Mouse (Mus musculus): ENCODE results near the gene Bcl2l12. TPM values are rescaled to one million over a fixed set of nuclear protein-coding genes. Genes with fewer than 3 reads are reported as not detected.

The Bcl2l12 gene
- polyA plus RNA-seq (2014; fragmentation: Nextera tagmentation; extraction: Ambion mirVana): 41.0 and 43.2 TPM in 2 replicates

- peak within 1 kb of the TSS; percentile 89 for H3K9ac ChIP-seq (ENCODE audit: low read depth, low read length)
- H3K27me3 ChIP-seq (ENCODE audit: control insufficient read depth, insufficient read depth, low read length): no peaks in the 10 kb centered on the region
- WGBS (ENCODE audit: insufficient replicate concordance): 2% methylated on average over 18 of the region's 18 CpGs
- H3K9me3 ChIP-seq (replicated peaks; ENCODE audit: control insufficient read depth, low read length): no peaks in the 10 kb centered on the region
- peaks cover 37% of the 10 kb centered on the region for H3K36me3 ChIP-seq (ENCODE audit: control insufficient read depth, insufficient read depth, low read length)
- H3K4me1 ChIP-seq (ENCODE audit: control insufficient read depth, insufficient read depth, low read length): peaks cover 27% of the 10 kb centered on the region
- H3K4me2 ChIP-seq: peak within 1 kb of the TSS; percentile 97
- H3K27ac ChIP-seq (ENCODE audit: low read depth, low read length): peak within 1 kb of the TSS; percentile 86
- ATAC-seq (replicated peaks; ENCODE audit: insufficient number of reproducible peaks, low FRiP score, low TSS enrichment): no peak
- H3K4me3 ChIP-seq (ENCODE audit: low read depth, low read length): peak within 1 kb of the TSS; percentile 71
Observed at GRCm38 (mm10) chr7:44998501-44998955, at the start of gene Bcl2l12. Gene Bcl2l12, minus strand, starts transcription at chr7:44998712.

GRCm38 (mm10) chr7:45047491-45047890 lies 49.0 kb upstream of the Bcl2l12 start:
- Histone ChIP-seq H3K36me3 (ENCODE audit: control insufficient read depth, insufficient read depth, low read length) (peaks cover 67% of the 10 kb centered on the region), H3K27me3 (ENCODE audit: control insufficient read depth, insufficient read depth, low read length) (no peaks in the 10 kb centered on the region), H3K9me3 (replicated peaks; ENCODE audit: control insufficient read depth, low read length) (no peaks in the 10 kb centered on the region), H3K4me3 (ENCODE audit: low read depth, low read length) (no peak overlapping the region), H3K4me1 (ENCODE audit: control insufficient read depth, insufficient read depth, low read length) (peaks cover 5% of the 10 kb centered on the region; the same call in 1 of the 2 replicates), H3K4me2 (no peak overlapping the region), H3K9ac (ENCODE audit: low read depth, low read length) (no peak overlapping the region), H3K27ac (ENCODE audit: low read depth, low read length) (no peak overlapping the region)
- 93% methylated on average over 14 of the region's 14 CpGs for WGBS (ENCODE audit: insufficient replicate concordance)
- no peak for ATAC-seq (replicated peaks; ENCODE audit: insufficient number of reproducible peaks, low FRiP score, low TSS enrichment)

- no peaks in the 10 kb centered on the region for H3K27me3 ChIP-seq (ENCODE audit: control insufficient read depth, insufficient read depth, low read length)
- no peak overlapping the region for H3K4me2 ChIP-seq
- peaks cover 5% of the 10 kb centered on the region; the same call in 1 of the 2 replicates for H3K4me1 ChIP-seq (ENCODE audit: control insufficient read depth, insufficient read depth, low read length)
- no peak overlapping the region for H3K9ac ChIP-seq (ENCODE audit: low read depth, low read length)
- H3K27ac ChIP-seq (ENCODE audit: low read depth, low read length): no peak overlapping the region
- 93% methylated on average over 26 of the region's 26 CpGs for whole genome bisulfite sequencing (ENCODE audit: insufficient replicate concordance)
- no peak for ATAC-seq (replicated peaks; ENCODE audit: insufficient number of reproducible peaks, low FRiP score, low TSS enrichment)
- no peaks in the 10 kb centered on the region for H3K9me3 ChIP-seq (replicated peaks; ENCODE audit: control insufficient read depth, low read length)
- H3K4me3 ChIP-seq (ENCODE audit: low read depth, low read length): no peak overlapping the region
- peaks cover 73% of the 10 kb centered on the region for H3K36me3 ChIP-seq (ENCODE audit: control insufficient read depth, insufficient read depth, low read length)
Observed at GRCm38 (mm10) chr7:45046853-45047350, 48.4 kb upstream of the Bcl2l12 start.

- 96% methylated on average over 22 of the region's 22 CpGs for WGBS (ENCODE audit: insufficient replicate concordance)
Observed at GRCm38 (mm10) chr7:45045741-45046140, 47.2 kb upstream of the Bcl2l12 start.

GRCm38 (mm10) chr7:45043307-45043706 lies 44.8 kb upstream of the Bcl2l12 start:
- H3K9ac ChIP-seq (ENCODE audit: low read depth, low read length): no peak overlapping the region
- no peak for ATAC-seq (replicated peaks; ENCODE audit: insufficient number of reproducible peaks, low FRiP score, low TSS enrichment)
- H3K4me2 ChIP-seq: no peak overlapping the region
- WGBS (ENCODE audit: insufficient replicate concordance): 94% methylated on average over 13 of the region's 14 CpGs
- H3K4me3 ChIP-seq (ENCODE audit: low read depth, low read length): no peak overlapping the region
- no peaks in the 10 kb centered on the region for H3K27me3 ChIP-seq (ENCODE audit: control insufficient read depth, insufficient read depth, low read length)
- H3K9me3 ChIP-seq (replicated peaks; ENCODE audit: control insufficient read depth, low read length): no peaks in the 10 kb centered on the region
- no peaks in the 10 kb centered on the region for H3K4me1 ChIP-seq (ENCODE audit: control insufficient read depth, insufficient read depth, low read length)
- H3K27ac ChIP-seq (ENCODE audit: low read depth, low read length): no peak overlapping the region
- H3K36me3 ChIP-seq (ENCODE audit: control insufficient read depth, insufficient read depth, low read length): peaks cover 77% of the 10 kb centered on the region

More at GRCm38 (mm10) chr7:45045741-45046140, 47.2 kb upstream of the Bcl2l12 start:
- no peaks in the 10 kb centered on the region for H3K27me3 ChIP-seq (ENCODE audit: control insufficient read depth, insufficient read depth, low read length)
- H3K9me3 ChIP-seq (replicated peaks; ENCODE audit: control insufficient read depth, low read length): no peaks in the 10 kb centered on the region
- no peaks in the 10 kb centered on the region for H3K4me1 ChIP-seq (ENCODE audit: control insufficient read depth, insufficient read depth, low read length)
- no peak overlapping the region for H3K4me3 ChIP-seq (ENCODE audit: low read depth, low read length)
- no peak for ATAC-seq (replicated peaks; ENCODE audit: insufficient number of reproducible peaks, low FRiP score, low TSS enrichment)
- no peak overlapping the region for H3K27ac ChIP-seq (ENCODE audit: low read depth, low read length)
- H3K4me2 ChIP-seq: no peak overlapping the region
- peaks cover 76% of the 10 kb centered on the region for H3K36me3 ChIP-seq (ENCODE audit: control insufficient read depth, insufficient read depth, low read length)
- H3K9ac ChIP-seq (ENCODE audit: low read depth, low read length): no peak overlapping the region

GRCm38 (mm10) chr7:45040851-45041250 lies 42.3 kb upstream of the Bcl2l12 start:
- Histone ChIP-seq H3K9ac (ENCODE audit: low read depth, low read length) (no peak overlapping the region), H3K36me3 (ENCODE audit: control insufficient read depth, insufficient read depth, low read length) (peaks cover 76% of the 10 kb centered on the region), H3K27me3 (ENCODE audit: control insufficient read depth, insufficient read depth, low read length) (no peaks in the 10 kb centered on the region), H3K9me3 (replicated peaks; ENCODE audit: control insufficient read depth, low read length) (no peaks in the 10 kb centered on the region), H3K4me3 (ENCODE audit: low read depth, low read length) (no peak overlapping the region), H3K4me1 (ENCODE audit: control insufficient read depth, insufficient read depth, low read length) (no peaks in the 10 kb centered on the region), H3K27ac (ENCODE audit: low read depth, low read length) (no peak overlapping the region), H3K4me2 (no peak overlapping the region)
- WGBS (ENCODE audit: insufficient replicate concordance): 85% methylated on average over 9 of the region's 9 CpGs
- ATAC-seq (replicated peaks; ENCODE audit: insufficient number of reproducible peaks, low FRiP score, low TSS enrichment): no peak

- WGBS (ENCODE audit: insufficient replicate concordance): 93% methylated on average over 9 of the region's 9 CpGs
- Histone ChIP-seq H3K4me2 (no peak overlapping the region), H3K27ac (ENCODE audit: low read depth, low read length) (no peak overlapping the region), H3K36me3 (ENCODE audit: control insufficient read depth, insufficient read depth, low read length) (peaks cover 80% of the 10 kb centered on the region), H3K9ac (ENCODE audit: low read depth, low read length) (no peak overlapping the region), H3K4me3 (ENCODE audit: low read depth, low read length) (no peak overlapping the region), H3K4me1 (ENCODE audit: control insufficient read depth, insufficient read depth, low read length) (no peaks in the 10 kb centered on the region), H3K27me3 (ENCODE audit: control insufficient read depth, insufficient read depth, low read length) (no peaks in the 10 kb centered on the region), H3K9me3 (replicated peaks; ENCODE audit: control insufficient read depth, low read length) (no peaks in the 10 kb centered on the region)
- ATAC-seq (replicated peaks; ENCODE audit: insufficient number of reproducible peaks, low FRiP score, low TSS enrichment): no peak
Observed at GRCm38 (mm10) chr7:45038411-45038810, 39.9 kb upstream of the Bcl2l12 start.

GRCm38 (mm10) chr7:45037720-45038361 lies 39.3 kb upstream of the Bcl2l12 start:
- Histone ChIP-seq H3K9ac (ENCODE audit: low read depth, low read length) (no peak overlapping the region), H3K36me3 (ENCODE audit: control insufficient read depth, insufficient read depth, low read length) (peaks cover 80% of the 10 kb centered on the region), H3K27ac (ENCODE audit: low read depth, low read length) (no peak overlapping the region), H3K4me1 (ENCODE audit: control insufficient read depth, insufficient read depth, low read length) (no peaks in the 10 kb centered on the region), H3K9me3 (replicated peaks; ENCODE audit: control insufficient read depth, low read length) (no peaks in the 10 kb centered on the region), H3K4me3 (ENCODE audit: low read depth, low read length) (no peak overlapping the region), H3K27me3 (ENCODE audit: control insufficient read depth, insufficient read depth, low read length) (no peaks in the 10 kb centered on the region), H3K4me2 (no peak overlapping the region)
- no peak for ATAC-seq (replicated peaks; ENCODE audit: insufficient number of reproducible peaks, low FRiP score, low TSS enrichment)
- 71% methylated on average over 7 of the region's 7 CpGs for WGBS (ENCODE audit: insufficient replicate concordance)

GRCm38 (mm10) chr7:45036702-45037101 lies 38.2 kb upstream of the Bcl2l12 start:
- 85% methylated on average over 11 of the region's 11 CpGs for WGBS (ENCODE audit: insufficient replicate concordance)
- H3K36me3 ChIP-seq (ENCODE audit: control insufficient read depth, insufficient read depth, low read length): peaks cover 79% of the 10 kb centered on the region

More at GRCm38 (mm10) chr7:45036702-45037101, 38.2 kb upstream of the Bcl2l12 start:
- no peaks in the 10 kb centered on the region for H3K9me3 ChIP-seq (replicated peaks; ENCODE audit: control insufficient read depth, low read length)
- H3K27ac ChIP-seq (ENCODE audit: low read depth, low read length): no peak overlapping the region
- ATAC-seq (replicated peaks; ENCODE audit: insufficient number of reproducible peaks, low FRiP score, low TSS enrichment): no peak
- no peak overlapping the region for H3K9ac ChIP-seq (ENCODE audit: low read depth, low read length)
- H3K4me1 ChIP-seq (ENCODE audit: control insufficient read depth, insufficient read depth, low read length): no peaks in the 10 kb centered on the region
- no peaks in the 10 kb centered on the region for H3K27me3 ChIP-seq (ENCODE audit: control insufficient read depth, insufficient read depth, low read length)
- H3K4me2 ChIP-seq: no peak overlapping the region
- H3K4me3 ChIP-seq (ENCODE audit: low read depth, low read length): no peak overlapping the region
